8 mouse cellular contexts compared by ENCODE assay signal in genomic region chr6:119479876-119480705, GRCm38 (mm10). TPM values are rescaled to one million over a fixed set of nuclear protein-coding genes. Genes with fewer than 3 reads are reported as not detected.
DNase-seq lines count a peak whose midpoint lies in the region; ATAC-seq and TF ChIP-seq lines count a peak whose summit lies in the region.

No protein-coding gene starts in this region.

- H3K27ac ChIP-seq in kidney, adult 2 months (ENCODE audit: insufficient read depth, low read depth, low read length), result peak overlapping the region; percentile 11

- H3K36me3 ChIP-seq in kidney, adult 2 months (ENCODE audit: control insufficient read depth, insufficient read depth, low read length), result no peaks in the 10 kb centered on the region
- no peaks in the 10 kb centered on the region for H3K36me3 ChIP-seq in splenic B cell, adult 2 months (ENCODE audit: control insufficient read depth, insufficient read depth, low read length, poor library complexity, severe bottlenecking)

- WGBS in kidney, adult 2 months, result under 1% methylated on average over 70 of the region's 70 CpGs

- H3K4me3 ChIP-seq in kidney, adult 2 months (ENCODE audit: insufficient read depth, low read depth, low read length), result peak overlapping the region; percentile 81

- 0 out of 2 replicates have a peak, but pooled peaks have one; percentile 16 for TF ChIP-seq CTCF in kidney, adult 2 months (conservative IDR thresholded peaks at IDR 0.05; ENCODE audit: insufficient read depth, insufficient read length, low read depth, low read length)

- TF ChIP-seq POLR2A in kidney, adult 2 months (IDR thresholded peaks at IDR 0.05; ENCODE audit: low read depth, low read length), result no peak

- 0 out of 2 replicates have a peak, but pooled peaks have one; percentile 4 for ATAC-seq in monocyte, adult 5-6 weeks (replicated peaks; ENCODE audit: insufficient number of reproducible peaks, low FRiP score, low TSS enrichment, poor library complexity, severe bottlenecking)

- H3K4me1 ChIP-seq in kidney, adult 2 months (ENCODE audit: control insufficient read depth, insufficient read depth, low read length), result peaks cover 12% of the 10 kb centered on the region; the same call in 1 of the 2 replicates

- DNase-seq in 3T3-L1 (ENCODE audit: low read depth, low spot score) (peak; percentile 85), liver (peak; percentile 57)
- DNase-seq in adrenal gland, adult (ENCODE audit: inconsistent age in 2 of 2, low spot score in 1 of 2), result peak; percentile 72 to 91
- DNase-seq in embryo, embryonic 9.5 days (ENCODE audit: extremely low spot score), result peak; percentile 66
- DNase-seq in heart, adult 18-20 months, result peak; percentile 45 to 66
- peak; percentile 70 for DNase-seq in kidney, adult 2 months
- DNase-seq in splenic B cell, adult 2 months (ENCODE audit: low read depth, low spot score), result peak; percentile 66

- no peaks in the 10 kb centered on the region for H3K27me3 ChIP-seq in kidney, adult 2 months (replicated peaks; ENCODE audit: control insufficient read depth, insufficient read depth, low read length)
- H3K27me3 ChIP-seq in splenic B cell, adult 2 months (ENCODE audit: control insufficient read depth, insufficient read depth, low read length, poor library complexity, severe bottlenecking), result no peaks in the 10 kb centered on the region

RNA-seq across cellular contexts. Expression of gene Fbxl14, which starts 0.6 kb away (rescaled TPM):
- 10 to 100 TPM; 15.0 to 15.6 TPM for total RNA-seq in heart, adult 18-20 months (2021)
- polyA plus RNA-seq in kidney, adult 2 months (2012; rRNA removed), result 38.6 and 47.8 TPM in 2 replicates
- total RNA-seq in monocyte, adult 5-6 weeks (2017), result 36.9 to 41.1 TPM (median 37.0 TPM) in 3 replicates

Comparison
In these comparisons a context has a peak if more than half of its experiments do, and no peak if none do; other contexts are left out.
1. Peak in every context shown above with its lines: DNase-seq, ATAC-seq, H3K4me3 ChIP-seq and H3K27ac ChIP-seq.